Mouse (Mus musculus): ENCODE results near the gene Nkx6-1.

DNA sequence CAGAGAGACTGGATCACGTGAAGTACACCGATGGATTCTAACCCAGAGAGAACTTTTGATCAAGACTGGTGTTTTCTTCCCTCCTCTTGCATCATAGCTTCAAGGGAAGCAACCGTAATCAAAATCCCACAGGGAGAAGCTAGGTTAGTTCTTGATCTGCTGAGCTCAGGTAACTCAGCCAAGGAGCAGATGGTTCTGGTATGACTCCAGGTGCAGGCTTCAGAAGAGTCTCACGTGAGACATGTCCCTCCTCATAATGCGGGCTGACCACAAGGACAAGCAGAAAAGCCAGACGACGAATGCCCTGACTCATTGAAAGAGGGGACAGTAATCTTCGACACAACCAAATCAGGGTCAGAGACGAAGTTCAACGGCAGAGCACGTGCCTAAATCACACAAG is 37.8 kb upstream of the Nkx6-1 start:
- TF ChIP-seq CTCF (IDR thresholded peaks at IDR 0.05) (no peak), POLR2A (IDR thresholded peaks at IDR 0.05; ENCODE audit: insufficient read depth, low read depth, low read length) (no peak), EP300 (IDR thresholded peaks at IDR 0.05; ENCODE audit: insufficient read depth, low read depth, low read length) (no peak)

Measured in heart, adult 2 months (tissue).